Mouse (Mus musculus) layer of hippocampus, adult 9-10 months (tissue): ENCODE data around the gene Vipr1.

Experiments
- DNase-seq: peaks from one replicate; pipeline ENCODE4 v3.0.0; 2022; ENCODE audit warnings: low spot score

The Vipr1 gene

DNA sequence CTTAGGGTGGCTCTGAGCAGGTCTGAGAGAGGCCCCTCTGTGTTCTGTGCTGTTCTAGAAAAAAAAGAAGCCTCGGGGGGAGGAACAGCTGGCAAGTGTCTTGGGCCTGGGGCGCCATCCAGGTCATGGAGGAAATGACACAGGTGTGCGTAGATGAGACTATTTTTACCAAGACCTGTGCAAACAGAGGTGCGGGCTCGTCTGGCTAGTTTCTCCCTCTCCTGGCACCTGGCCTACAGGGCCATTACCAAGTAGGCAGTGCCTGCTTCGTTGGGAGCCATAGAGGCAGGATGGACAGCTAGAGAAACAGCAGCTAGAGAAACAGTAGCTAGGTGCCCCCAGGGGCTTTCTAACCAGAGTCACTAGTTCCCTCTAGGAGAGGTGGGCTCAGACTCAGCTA is 9.2 kb upstream of the Vipr1 start:
- no peak for DNase-seq

DNA sequence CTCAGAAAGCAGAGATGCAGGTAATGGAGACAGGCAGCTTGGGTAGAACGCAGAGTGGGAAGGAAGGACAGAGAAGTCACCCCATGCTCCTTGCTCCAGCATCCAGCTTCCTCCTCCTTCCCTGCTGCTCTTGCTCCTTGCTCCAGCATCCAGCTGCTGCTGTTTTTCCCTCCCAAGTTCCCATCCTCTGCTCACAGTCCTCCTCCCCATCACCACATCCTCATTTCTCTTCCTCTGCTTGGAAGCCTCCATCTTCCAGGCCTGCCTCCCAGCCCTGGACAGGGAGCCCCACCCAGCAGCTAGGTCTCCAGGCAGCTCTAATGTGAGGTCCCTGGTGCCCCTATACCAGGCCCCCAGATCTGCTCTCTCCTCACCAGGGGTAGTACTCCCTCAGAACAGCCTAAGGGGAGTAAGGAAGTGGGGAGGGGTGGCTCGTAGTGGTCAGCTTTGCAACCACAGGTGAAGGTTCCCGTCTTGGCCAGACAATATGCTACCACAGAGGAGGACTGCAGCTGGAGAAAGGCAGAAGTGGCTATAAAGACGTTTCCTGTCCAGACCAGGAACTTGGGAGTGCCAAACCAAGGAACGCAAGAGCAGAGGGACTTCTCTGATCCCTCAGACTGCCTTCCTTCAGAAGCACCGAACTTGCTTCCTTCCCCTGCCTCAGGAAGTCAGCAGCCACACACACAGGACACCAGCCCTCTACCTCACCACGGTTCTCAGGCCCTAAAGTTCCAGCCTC is 6.5 kb upstream of the Vipr1 start:
- DNase-seq = no peak

DNA sequence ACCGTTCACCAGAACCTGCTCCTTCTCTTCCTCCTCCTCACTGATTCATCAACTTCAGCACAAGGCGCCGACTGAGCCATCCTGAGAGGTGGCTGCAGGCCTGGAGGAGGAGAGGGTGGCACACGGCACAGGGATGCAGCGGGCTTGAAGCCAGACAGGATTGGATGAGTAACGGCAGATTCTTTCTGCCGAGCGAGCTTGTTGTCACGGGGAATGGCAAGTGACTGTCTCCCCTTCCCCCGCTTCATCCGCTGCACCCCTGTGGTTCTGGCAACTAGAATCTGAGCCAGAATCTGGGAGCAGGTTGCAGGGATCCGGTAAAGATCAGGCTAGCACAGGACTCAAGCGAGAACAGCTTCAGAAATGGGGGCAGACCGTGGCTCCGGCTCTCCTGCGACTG is 2.7 kb upstream of the Vipr1 start:
- DNase-seq = no peak

DNA sequence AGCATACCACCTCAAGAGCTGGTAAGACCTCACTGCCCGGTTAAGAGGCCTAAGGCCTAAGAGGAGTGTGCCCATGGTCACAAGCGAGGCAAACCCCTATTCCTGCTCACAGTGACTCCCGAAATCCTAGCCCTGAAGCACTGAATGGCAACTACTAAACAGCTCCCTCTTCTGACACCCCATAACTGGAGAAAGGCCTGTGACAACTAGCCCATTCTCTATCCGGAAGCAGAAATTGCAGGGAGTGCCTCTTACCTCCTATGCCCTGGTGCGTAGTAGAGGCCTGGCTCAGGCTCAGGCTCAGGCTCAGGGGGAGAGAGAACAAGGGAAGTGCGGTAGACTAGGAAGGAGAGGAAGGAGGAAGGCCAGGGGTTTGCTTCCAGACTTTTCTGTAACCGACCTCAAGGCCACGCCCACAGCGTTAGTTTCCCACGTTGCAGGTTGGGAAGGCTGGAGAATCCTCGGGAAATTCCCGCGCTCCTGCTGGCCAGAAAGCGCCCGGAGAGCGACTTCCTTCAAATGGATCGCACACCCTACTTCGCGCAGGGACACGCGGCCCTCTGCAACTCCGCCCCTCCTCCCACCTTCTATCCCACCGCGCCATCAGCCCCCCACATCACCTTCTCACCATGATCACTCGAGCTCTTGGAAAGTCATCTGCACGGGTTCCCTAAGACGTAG is 1.1 kb upstream of the Vipr1 start:
- DNase-seq = no peak

- DNase-seq = peak; percentile 49
These were observed 515 bp upstream of the Vipr1 start, which contains the start of gene Lyzl4 for GRCm38 (mm10) chr9:121642001-121642400. Gene Lyzl4, minus strand, starts transcription at chr9:121642096.

DNA sequence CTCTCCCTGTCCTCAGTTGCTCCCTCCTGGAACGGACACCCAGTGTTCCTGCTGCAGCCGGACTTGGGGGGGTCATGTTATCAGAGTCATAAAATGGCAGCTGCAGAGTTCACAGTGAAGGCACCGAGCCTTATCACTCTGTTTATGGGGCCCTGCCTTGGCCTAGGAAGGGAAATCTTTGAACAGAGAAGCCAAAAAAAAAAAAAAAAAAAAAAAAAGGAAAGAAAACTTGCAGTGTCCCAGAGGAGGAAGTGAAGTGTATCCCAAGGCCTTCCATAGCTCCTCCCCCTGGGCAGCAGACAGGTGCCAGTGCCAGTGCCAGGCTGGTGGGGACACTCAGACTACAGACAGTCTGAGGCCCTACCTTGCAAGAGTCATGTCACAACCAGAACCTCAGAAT is 2.3 kb downstream of the Vipr1 start:
- DNase-seq = no peak

GRCm38 (mm10) chr9:121647026-121647425 is 4.5 kb downstream of the Vipr1 start:
- no peak for DNase-seq

GRCm38 (mm10) chr9:121653668-121654067 is 11.2 kb downstream of the Vipr1 start:
- no peak for DNase-seq

GRCm38 (mm10) chr9:121656322-121656721 is 13.8 kb downstream of the Vipr1 start:
- no peak for DNase-seq

GRCm38 (mm10) chr9:121657143-121657542 is 14.6 kb downstream of the Vipr1 start:
- DNase-seq = no peak

GRCm38 (mm10) chr9:121658248-121658647 is 15.7 kb downstream of the Vipr1 start:
- DNase-seq = no peak

- DNase-seq = no peak
These were observed 17.3 kb downstream of the Vipr1 start for GRCm38 (mm10) chr9:121659791-121660190.

DNA sequence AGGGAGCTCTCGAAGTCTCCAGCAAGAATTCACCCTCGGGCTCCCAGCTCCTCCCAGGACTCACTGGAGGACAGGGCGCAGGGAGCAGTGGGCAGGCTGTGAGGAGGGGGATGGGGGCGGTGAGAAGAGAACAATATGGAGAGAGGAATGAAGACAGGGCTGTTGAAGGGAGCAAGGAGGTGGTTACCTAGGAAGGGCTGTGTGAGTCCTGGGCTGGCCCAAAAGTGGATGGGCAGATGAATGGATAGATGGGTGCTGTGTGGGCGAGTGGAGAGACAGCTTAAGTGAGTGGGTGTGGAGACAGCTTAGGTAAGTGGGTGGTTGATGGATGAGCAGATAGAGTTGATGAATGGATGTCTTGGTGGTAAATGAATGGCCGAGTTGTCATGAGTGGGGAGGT is 21.0 kb downstream of the Vipr1 start:
- no peak for DNase-seq

- no peak for DNase-seq
These were observed 21.6 kb downstream of the Vipr1 start for GRCm38 (mm10) chr9:121664104-121664503.

- DNase-seq = no peak
These were observed 24.6 kb downstream of the Vipr1 start for GRCm38 (mm10) chr9:121666957-121667630.

- no peak for DNase-seq
These were observed 25.3 kb downstream of the Vipr1 start for GRCm38 (mm10) chr9:121667822-121668221.

DNA sequence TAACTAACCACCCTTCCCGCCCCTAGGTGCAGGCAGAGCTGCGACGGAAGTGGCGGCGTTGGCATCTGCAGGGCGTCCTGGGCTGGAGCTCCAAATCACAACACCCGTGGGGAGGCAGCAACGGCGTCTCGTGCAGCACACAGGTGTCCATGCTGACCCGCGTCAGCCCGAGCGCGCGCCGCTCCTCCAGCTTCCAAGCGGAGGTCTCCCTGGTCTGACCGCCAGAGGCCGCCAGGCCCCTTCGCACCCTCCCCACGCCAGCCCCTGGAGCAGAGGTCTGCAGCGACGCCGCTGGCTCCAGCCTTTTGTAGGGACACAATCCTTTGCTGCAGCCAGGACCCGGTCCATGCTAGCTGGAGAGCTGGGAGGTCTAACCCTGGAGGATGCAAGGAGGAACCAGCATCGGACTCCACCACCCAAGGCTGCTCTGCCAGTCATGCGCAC is 26.9 kb downstream of the Vipr1 start:
- DNase-seq = no peak

- no peak for DNase-seq
These were observed 28.8 kb downstream of the Vipr1 start for GRCm38 (mm10) chr9:121671300-121671699.

DNA sequence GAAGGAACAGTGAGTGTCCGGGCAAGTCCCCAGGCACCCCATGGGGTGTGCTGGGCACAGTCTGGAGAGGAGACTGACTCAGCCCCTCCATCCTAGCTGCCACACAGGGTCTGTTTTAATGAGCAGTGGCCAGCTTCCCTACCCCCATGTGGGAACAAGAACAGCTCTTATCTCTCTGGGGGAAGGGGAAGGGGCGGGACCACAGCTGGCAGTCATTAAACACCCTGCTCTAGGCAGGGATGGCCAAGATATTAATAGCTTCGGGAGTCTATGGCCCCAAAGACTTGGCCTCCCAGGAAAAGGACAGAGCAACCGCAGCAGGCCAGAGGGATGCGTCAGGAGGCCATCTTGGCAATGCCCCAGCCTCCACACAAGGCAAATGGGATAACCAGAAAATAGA is 29.8 kb downstream of the Vipr1 start:
- no peak for DNase-seq

DNA sequence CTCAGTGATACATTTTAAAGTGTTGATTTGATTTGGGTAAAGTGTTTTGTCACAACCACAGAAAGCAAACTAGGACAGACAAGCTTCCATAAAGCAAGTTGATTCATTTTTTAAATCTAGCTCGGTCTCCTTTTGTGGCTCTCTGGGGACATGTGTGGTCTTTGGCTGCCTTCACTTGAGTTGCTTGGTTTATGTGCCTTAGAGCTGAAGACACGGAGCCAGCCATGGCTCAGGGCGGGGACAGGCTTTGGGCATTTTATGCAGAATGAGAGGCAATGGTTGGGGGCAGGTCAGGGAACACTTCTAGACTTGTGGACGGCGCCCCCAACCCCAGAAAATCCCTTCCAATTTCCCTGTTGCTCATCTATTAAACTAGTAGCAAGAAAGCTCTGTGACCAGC is 31.2 kb downstream of the Vipr1 start:
- DNase-seq = no peak

DNA sequence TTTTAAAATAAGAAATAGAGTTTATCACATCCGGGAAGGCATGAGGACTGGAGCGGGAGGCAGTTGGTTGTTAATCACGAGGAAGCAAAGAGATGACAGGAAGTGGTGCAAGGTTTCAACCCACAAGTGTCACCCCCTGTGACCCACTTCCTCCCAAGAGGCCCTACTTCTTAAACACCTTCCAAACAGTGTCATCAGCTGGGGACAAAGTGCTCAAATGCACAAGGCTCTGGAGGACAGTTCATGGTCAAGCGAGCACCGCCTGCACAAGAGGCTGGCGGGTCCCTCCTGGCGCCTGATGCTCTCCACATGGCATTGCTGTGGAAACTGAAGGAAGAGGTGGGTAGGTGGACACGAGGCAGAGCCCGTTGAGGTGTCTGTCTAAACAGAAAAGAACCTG is 32.5 kb downstream of the Vipr1 start:
- no peak for DNase-seq

- DNase-seq = no peak
These were observed 33.0 kb downstream of the Vipr1 start for GRCm38 (mm10) chr9:121675556-121675955.

GRCm38 (mm10) chr9:121677069-121677468 is 34.6 kb downstream of the Vipr1 start:
- no peak for DNase-seq
